Mouse (Mus musculus) neural tube, embryonic 14.5 days (tissue): ENCODE data around the gene Prr5l. TPM values are rescaled to one million over a fixed set of nuclear protein-coding genes. Genes with fewer than 3 reads are reported as not detected.

Experiments
- ATAC-seq: fragments of 200-750 bp; cut with Nextera tagmentation; 2 replicates; pipeline ENCODE4 v1.8.0; 2017; ENCODE audit warnings: low read depth, mild to moderate bottlenecking, moderate TSS enrichment, moderate library complexity
- H3K27ac ChIP-seq: fragments of 300-500 bp; sonication (generic); 2 replicates; pipeline ENCODE4 v1.5.1; 2014; ENCODE audit warnings: low read depth, mild to moderate bottlenecking, control low read depth, low read length, moderate library complexity, mixed read lengths
- H3K27me3 ChIP-seq: fragments of 300-500 bp; sonication (generic); 2 replicates; pipeline ENCODE4 v1.6.1; 2014; ENCODE audit warnings: low read length; ENCODE audit not compliant: control insufficient read depth, insufficient read depth
- H3K36me3 ChIP-seq: fragments of 300-500 bp; sonication (generic); 2 replicates; pipeline ENCODE4 v1.6.1; 2014; ENCODE audit warnings: low read length, mixed read lengths; ENCODE audit not compliant: control insufficient read depth, insufficient read depth
- H3K4me1 ChIP-seq: fragments of 300-500 bp; sonication (generic); 2 replicates; pipeline ENCODE4 v1.6.1; 2014; ENCODE audit warnings: low read length; ENCODE audit not compliant: control insufficient read depth, insufficient read depth
- H3K4me2 ChIP-seq: fragments of 300-500 bp; sonication (generic); 2 replicates; pipeline ENCODE4 v1.6.1; 2014; ENCODE audit warnings: mild to moderate bottlenecking, low read depth, low read length, control low read depth
- H3K4me3 ChIP-seq: fragments of 300-500 bp; sonication (generic); 2 replicates; pipeline ENCODE4 v1.5.1; 2014; ENCODE audit warnings: low read depth, low read length, control low read depth, mixed read lengths
- H3K9ac ChIP-seq: fragments of 300-500 bp; sonication (generic); replicated peaks from 2 replicates; pipeline ENCODE4 v1.6.1; 2014; ENCODE audit warnings: low read depth, mild to moderate bottlenecking, control low read depth, low read length, mixed read lengths
- H3K9me3 ChIP-seq: fragments of 300-500 bp; sonication (generic); 2 replicates; pipeline ENCODE4 v1.6.1; 2016; ENCODE audit warnings: low read length; ENCODE audit not compliant: control insufficient read depth
- WGBS: fragments of 180-500 bp; shearing (Covaris S2); extraction: QIAGEN DNeasy Blood & Tissue Kit; methylation state at CpG from one replicate; pipeline ENCODE4 v1.1.7; 2014; 5-methylcytosine and 5-hydroxymethylcytosine counted together
- polyA plus RNA-seq: library from polyadenylated mRNA; unstranded; fragments of >200 nt; fragmentation: Nextera tagmentation; extraction: Ambion mirVana; gene quantifications from 2 replicates; pipeline ENCODE4 v1.2.1, GENCODE M21; 2014

The Prr5l gene
- polyA plus RNA-seq, 1 experiment from 2014 or later = 5.6 TPM

DNA sequence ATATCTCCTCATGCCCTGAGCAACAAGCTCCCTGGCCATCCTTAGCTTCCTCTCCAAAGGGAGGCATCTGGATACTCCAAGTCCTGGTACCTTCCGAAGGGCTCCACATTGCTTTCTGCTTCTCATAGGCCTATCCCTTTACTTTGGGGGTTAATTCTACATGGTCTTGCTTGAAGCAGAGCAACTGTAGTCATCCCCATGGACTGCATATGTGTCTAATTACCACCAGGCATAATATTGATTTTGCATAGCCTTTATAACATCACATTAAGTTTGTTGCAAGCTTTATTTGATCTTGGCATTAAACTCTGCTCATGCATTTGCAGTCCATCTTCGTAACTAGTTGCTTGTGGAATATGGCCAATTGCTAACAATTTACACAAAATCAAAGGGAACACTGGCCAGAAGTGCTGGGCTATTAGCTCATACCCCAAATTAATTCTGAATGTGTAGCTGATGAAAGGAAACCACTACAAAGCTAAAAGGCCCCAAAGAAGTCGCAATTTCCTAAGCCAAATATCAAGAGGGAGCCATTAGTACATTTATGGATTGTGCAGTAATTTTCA is 21.8 kb downstream of the Prr5l start:
- no peak overlapping the region for H3K4me2 ChIP-seq
- H3K4me3 ChIP-seq = no peak overlapping the region
- H3K9ac ChIP-seq = no peak overlapping the region
- no peaks in the 10 kb centered on the region for H3K9me3 ChIP-seq
- H3K4me1 ChIP-seq = no peaks in the 10 kb centered on the region
- 82% methylated on average over 3 of the region's 3 CpGs for WGBS
- no peaks in the 10 kb centered on the region for H3K27me3 ChIP-seq
- H3K27ac ChIP-seq = no peak overlapping the region
- no peaks in the 10 kb centered on the region for H3K36me3 ChIP-seq
- no peak for ATAC-seq

- H3K9ac ChIP-seq = no peak overlapping the region
- H3K27me3 ChIP-seq = no peaks in the 10 kb centered on the region
- no peak for ATAC-seq
- H3K4me2 ChIP-seq = no peak overlapping the region
- no peak overlapping the region for H3K27ac ChIP-seq
- no peak overlapping the region for H3K4me3 ChIP-seq
- no peaks in the 10 kb centered on the region for H3K9me3 ChIP-seq
- 91% methylated on average over 9 of the region's 9 CpGs for WGBS
- H3K36me3 ChIP-seq = no peaks in the 10 kb centered on the region
- H3K4me1 ChIP-seq = no peaks in the 10 kb centered on the region
Observed at GRCm38 (mm10) chr2:101856174-101856573, 26.7 kb downstream of the Prr5l start.

DNA sequence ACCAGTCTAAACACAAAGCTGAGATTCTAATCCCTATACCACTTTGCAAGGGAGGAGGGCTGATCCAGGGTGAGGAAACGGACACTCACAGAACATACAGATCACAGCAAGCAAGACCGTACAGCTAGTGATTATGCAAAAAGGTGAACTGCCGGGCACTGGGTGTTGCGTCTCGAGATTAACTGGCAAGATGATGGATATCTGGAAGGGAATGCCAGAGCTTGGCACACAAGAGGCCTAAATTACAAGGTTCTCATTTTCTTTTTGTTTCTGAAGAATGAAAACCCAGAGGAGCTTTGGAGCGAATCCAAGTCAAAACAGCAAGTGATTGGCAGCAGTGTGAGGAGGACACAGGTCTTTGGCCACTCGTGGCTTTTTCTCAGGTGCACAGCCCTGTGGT is 28.0 kb downstream of the Prr5l start:
- ATAC-seq = no peak
- no peak overlapping the region for H3K9ac ChIP-seq
- no peak overlapping the region for H3K27ac ChIP-seq
- H3K4me2 ChIP-seq = no peak overlapping the region
- H3K9me3 ChIP-seq = no peaks in the 10 kb centered on the region
- no peaks in the 10 kb centered on the region for H3K27me3 ChIP-seq
- no peaks in the 10 kb centered on the region for H3K36me3 ChIP-seq
- no peak overlapping the region for H3K4me3 ChIP-seq
- 70% methylated on average over 7 of the region's 7 CpGs for WGBS
- no peaks in the 10 kb centered on the region for H3K4me1 ChIP-seq

DNA sequence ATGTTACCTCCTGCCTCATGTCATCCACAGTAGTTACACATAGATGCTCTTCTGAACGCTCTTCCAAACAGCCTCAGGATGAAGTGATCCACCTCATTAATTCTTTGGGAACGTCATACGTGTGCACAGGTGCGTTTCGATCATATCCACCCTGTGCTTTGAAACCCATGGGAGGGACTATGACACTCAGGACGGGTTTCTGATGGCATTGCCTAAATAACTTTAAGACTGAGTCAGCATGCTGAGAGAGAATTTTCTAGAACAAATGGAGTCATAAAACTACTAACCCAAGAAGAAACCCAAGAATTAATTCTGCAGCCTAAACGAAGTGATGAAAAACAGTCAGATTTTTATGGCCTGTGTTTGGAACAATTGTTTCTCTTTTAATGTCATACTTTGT is 40.1 kb downstream of the Prr5l start:
- no peak overlapping the region for H3K4me2 ChIP-seq
- no peak for ATAC-seq
- H3K27me3 ChIP-seq = no peaks in the 10 kb centered on the region
- WGBS = 74% methylated on average over 7 of the region's 7 CpGs
- H3K36me3 ChIP-seq = no peaks in the 10 kb centered on the region
- no peak overlapping the region for H3K4me3 ChIP-seq
- no peak overlapping the region for H3K27ac ChIP-seq
- H3K9me3 ChIP-seq = no peaks in the 10 kb centered on the region
- no peak overlapping the region for H3K9ac ChIP-seq
- no peaks in the 10 kb centered on the region for H3K4me1 ChIP-seq

- Histone ChIP-seq H3K4me3 (no peak overlapping the region), H3K27ac (no peak overlapping the region), H3K4me2 (no peak overlapping the region), H3K36me3 (no peaks in the 10 kb centered on the region), H3K9ac (no peak overlapping the region), H3K4me1 (no peaks in the 10 kb centered on the region), H3K27me3 (no peaks in the 10 kb centered on the region), H3K9me3 (no peaks in the 10 kb centered on the region)
- WGBS = 90% methylated on average over 9 of the region's 9 CpGs
- ATAC-seq = no peak
Observed at GRCm38 (mm10) chr2:101834816-101835523, 47.9 kb downstream of the Prr5l start.

GRCm38 (mm10) chr2:101832361-101832760 is 50.5 kb downstream of the Prr5l start:
- Histone ChIP-seq H3K4me2 (no peak overlapping the region), H3K27ac (no peak overlapping the region), H3K36me3 (no peaks in the 10 kb centered on the region), H3K4me1 (0 out of 2 replicates have a peak, but pooled peaks cover 3% of the 10 kb centered on the region), H3K9ac (no peak overlapping the region), H3K27me3 (no peaks in the 10 kb centered on the region), H3K9me3 (no peaks in the 10 kb centered on the region), H3K4me3 (no peak overlapping the region)
- WGBS = 89% methylated on average over 9 of the region's 9 CpGs
- no peak for ATAC-seq

- no peak overlapping the region for H3K4me2 ChIP-seq
- no peaks in the 10 kb centered on the region for H3K27me3 ChIP-seq
- H3K27ac ChIP-seq = no peak overlapping the region
- WGBS = 90% methylated on average over 5 of the region's 5 CpGs
- no peaks in the 10 kb centered on the region for H3K9me3 ChIP-seq
- H3K9ac ChIP-seq = no peak overlapping the region
- H3K4me3 ChIP-seq = no peak overlapping the region
- H3K36me3 ChIP-seq = no peaks in the 10 kb centered on the region
- H3K4me1 ChIP-seq = 0 out of 2 replicates have a peak, but pooled peaks cover 3% of the 10 kb centered on the region
- no peak for ATAC-seq
Observed at GRCm38 (mm10) chr2:101831851-101832250, 51.0 kb downstream of the Prr5l start.

GRCm38 (mm10) chr2:101830186-101830915 is 52.5 kb downstream of the Prr5l start:
- H3K27me3 ChIP-seq = no peaks in the 10 kb centered on the region
- no peaks in the 10 kb centered on the region for H3K36me3 ChIP-seq
- no peak for ATAC-seq
- H3K4me2 ChIP-seq = no peak overlapping the region
- no peak overlapping the region for H3K27ac ChIP-seq
- 0 out of 2 replicates have a peak, but pooled peaks cover 3% of the 10 kb centered on the region for H3K4me1 ChIP-seq
- no peak overlapping the region for H3K9ac ChIP-seq
- 55% methylated on average over 9 of the region's 9 CpGs for WGBS
- H3K9me3 ChIP-seq = no peaks in the 10 kb centered on the region
- H3K4me3 ChIP-seq = no peak overlapping the region

- no peaks in the 10 kb centered on the region for H3K9me3 ChIP-seq
- WGBS = 81% methylated on average over 4 of the region's 4 CpGs
- ATAC-seq = no peak
- H3K27ac ChIP-seq = no peak overlapping the region
- no peak overlapping the region for H3K4me2 ChIP-seq
- H3K4me3 ChIP-seq = no peak overlapping the region
- H3K9ac ChIP-seq = no peak overlapping the region
- H3K36me3 ChIP-seq = no peaks in the 10 kb centered on the region
- 0 out of 2 replicates have a peak, but pooled peaks cover 3% of the 10 kb centered on the region for H3K4me1 ChIP-seq
- no peaks in the 10 kb centered on the region for H3K27me3 ChIP-seq
Observed at GRCm38 (mm10) chr2:101829013-101829412, 53.8 kb downstream of the Prr5l start.
